Mouse (Mus musculus) T-helper 17 cell (primary cell): ENCODE measurements around the gene Tprgl.

Experiments used
- in situ Hi-C, 2 experiments: fragments of 300-600 bp; cut with MboI, MseI; formaldehyde crosslinking; loops; 1 replicate in 1 of 2; 2 replicates in 1 of 2; pipeline ENCODE4 v1.15.1; 2025; ENCODE audit warnings: high pct_unique_total_duplicates in 2 of 2

Tprgl gene

DNA sequence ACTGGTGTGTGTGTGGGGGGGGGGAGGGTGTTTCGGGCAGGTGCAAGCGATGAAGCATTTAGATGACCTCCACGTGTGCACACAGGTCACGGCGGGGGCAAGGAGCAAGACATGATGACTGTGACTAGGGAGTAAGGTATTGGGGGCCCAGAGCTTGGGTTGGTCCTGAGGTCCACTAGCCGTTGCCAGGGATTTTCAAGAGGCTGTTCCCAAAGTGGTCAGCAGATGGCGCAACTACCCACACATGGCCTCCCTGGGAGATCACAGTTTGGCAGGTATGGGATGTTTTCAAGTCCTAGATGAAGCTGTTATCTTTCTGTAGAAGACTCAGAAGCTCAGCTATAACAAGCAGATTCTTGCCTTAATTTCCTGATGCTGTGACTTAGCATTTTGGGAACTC, 2.8 kb upstream of the Tprgl start:
- in situ Hi-C loops: no loop called here

DNA sequence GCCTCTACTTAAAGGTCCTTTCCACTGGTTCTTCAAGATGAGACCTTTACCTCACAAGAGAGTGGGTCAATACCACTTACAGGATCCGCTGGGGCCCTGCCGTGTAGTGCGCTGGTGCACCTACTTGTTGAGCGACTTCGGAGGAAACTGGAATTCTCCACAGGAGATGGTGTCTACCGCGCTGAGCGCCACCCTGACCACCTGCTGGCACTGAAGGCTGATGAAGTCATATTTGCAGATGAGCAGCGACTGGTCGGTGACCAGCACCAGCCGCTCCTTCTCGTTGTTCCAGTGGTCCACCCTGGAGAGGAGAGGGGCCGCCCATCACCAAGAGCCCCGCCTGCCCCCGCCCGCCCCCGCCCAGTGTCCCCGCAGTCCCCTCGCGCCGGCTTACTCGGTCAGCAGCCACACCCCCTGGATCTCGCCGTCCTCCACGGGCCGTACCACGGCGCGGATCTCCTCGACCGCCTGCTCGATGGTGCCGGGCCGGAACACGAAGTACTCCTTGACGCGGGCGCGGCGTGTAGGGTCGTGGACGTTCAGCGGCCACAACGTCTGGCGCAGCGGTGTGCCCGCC, 417 bp downstream of the Tprgl start:
- in situ Hi-C loops: no loop called here

GRCm38 (mm10) chr4:154159002-154159401, 1.5 kb downstream of the Tprgl start:
- in situ Hi-C loops: no loop called here

DNA sequence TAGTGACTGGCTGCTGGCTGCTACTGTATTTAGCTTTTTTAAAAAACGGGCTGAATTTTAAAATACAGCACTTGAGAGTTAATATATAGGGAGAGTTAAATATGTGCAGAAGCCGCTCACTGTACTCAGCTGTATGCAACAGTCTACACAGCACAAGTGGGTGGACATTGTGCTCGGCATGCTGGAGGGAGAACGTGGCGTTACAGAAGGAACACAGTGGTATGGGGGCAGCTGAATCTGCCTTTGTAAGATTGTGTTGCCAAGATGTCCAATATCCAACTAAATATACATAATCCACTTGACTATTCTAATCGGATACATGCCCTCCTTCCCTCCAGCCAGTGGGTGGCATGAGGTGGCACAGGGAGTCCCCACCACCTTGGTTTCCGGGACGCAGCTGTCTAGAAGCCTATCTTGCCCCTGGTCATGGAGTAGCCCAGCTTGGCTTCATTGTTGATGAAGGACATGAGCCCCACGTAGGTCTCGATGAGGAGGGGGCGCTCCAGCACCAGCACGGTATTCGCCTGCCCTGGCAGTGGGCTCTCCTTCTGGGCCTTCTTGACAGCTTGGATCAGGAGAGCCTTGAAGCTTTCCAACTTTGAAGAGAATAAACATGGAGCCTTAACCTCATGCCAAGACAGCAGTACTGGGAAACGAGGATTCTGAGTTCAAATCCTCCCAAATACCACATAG, 2.4 kb downstream of the Tprgl start:
- in situ Hi-C loops: no loop called here

- in situ Hi-C loops: no loop called here
Observed at GRCm38 (mm10) chr4:154156050-154156449, 4.4 kb downstream of the Tprgl start.

- in situ Hi-C loops: no loop called here
Observed at GRCm38 (mm10) chr4:154154104-154154503, 6.4 kb downstream of the Tprgl start.

DNA sequence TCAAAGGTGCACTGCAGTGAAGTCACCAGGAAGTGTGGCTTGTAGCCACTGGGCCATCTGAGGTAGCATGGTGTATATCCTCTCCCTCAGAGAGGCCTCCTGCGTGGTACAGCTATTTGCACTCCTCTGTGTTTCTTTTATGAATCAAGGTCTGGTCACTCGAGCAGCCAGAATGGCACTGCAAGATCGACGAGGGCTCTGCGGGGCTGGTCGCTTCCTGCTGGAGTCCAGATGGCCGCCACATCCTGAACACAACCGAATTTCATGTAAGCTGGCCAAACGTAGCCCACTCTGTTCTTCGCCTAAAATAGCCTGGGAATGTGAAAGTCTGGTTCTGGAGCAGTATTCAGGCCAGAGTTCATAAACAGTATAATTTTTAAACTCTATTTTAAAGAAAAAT, 14.1 kb downstream of the Tprgl start:
- in situ Hi-C loops: loop anchor here (10.0 to 25.0 kb wide), 4 partner anchors 182 to 1984 kb away; partner anchors contain the start of genes Espn (in 1 of the 2), Gpr153 (in 1 of the 2) and Hes2 (in 1 of the 2)

- in situ Hi-C loops: loop anchor here (10.0 to 25.0 kb wide), 4 partner anchors 180 to 1982 kb away; partner anchors contain the start of genes Espn (in 1 of the 2), Gpr153 (in 1 of the 2) and Hes2 (in 1 of the 2)
Observed at GRCm38 (mm10) chr4:154144712-154145111, 15.8 kb downstream of the Tprgl start.

DNA sequence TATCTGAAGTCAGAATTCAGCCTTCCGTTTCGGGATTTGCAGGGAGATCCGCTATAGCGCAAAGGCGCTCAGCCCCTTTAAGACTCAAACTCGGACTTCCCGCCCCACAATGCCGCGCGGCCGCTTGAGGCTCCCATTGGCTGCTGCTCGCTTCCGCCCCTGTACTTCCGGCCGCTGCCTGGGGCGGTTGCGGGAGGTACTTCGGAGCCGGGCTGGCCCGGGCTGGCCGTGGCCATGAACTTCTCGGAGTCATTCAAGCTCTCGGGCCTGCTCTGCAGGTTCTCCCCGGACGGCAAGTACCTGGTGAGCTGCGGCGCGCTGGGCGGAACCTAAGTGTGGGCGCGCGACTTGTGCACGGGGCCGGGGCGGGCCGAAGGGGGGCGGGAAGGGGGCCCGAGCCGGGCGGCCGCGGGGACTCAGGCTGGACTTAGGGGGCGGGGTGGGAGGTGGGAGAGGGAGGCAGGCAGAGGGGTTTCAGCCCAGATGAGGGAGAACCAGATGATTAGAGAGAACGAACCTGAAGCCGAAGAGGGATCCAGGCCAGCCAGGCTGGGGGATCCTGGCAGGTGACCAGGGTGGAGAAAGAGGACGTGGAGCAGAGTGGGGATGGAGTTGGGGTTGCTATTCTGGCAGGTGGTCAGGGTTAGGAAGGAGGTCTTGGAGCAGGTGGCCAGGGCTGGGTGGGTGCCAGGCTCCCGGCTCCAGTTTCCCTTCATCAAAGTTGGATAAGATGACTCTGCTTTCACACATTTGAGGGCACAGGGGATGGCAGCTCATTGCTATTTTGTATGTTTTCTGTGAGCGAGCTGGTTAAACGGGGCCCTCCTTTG, 18.0 kb downstream of the Tprgl start, which contains the start of gene Wrap73:
Wrap73 (plus strand) TSS at position 162 of the 830 bp plus-strand sequence.
- in situ Hi-C loops: loop anchor here (10.0 to 25.0 kb wide), 4 partner anchors 178 to 1980 kb away; partner anchors contain the start of genes Espn (in 1 of the 2), Gpr153 (in 1 of the 2) and Hes2 (in 1 of the 2)

DNA sequence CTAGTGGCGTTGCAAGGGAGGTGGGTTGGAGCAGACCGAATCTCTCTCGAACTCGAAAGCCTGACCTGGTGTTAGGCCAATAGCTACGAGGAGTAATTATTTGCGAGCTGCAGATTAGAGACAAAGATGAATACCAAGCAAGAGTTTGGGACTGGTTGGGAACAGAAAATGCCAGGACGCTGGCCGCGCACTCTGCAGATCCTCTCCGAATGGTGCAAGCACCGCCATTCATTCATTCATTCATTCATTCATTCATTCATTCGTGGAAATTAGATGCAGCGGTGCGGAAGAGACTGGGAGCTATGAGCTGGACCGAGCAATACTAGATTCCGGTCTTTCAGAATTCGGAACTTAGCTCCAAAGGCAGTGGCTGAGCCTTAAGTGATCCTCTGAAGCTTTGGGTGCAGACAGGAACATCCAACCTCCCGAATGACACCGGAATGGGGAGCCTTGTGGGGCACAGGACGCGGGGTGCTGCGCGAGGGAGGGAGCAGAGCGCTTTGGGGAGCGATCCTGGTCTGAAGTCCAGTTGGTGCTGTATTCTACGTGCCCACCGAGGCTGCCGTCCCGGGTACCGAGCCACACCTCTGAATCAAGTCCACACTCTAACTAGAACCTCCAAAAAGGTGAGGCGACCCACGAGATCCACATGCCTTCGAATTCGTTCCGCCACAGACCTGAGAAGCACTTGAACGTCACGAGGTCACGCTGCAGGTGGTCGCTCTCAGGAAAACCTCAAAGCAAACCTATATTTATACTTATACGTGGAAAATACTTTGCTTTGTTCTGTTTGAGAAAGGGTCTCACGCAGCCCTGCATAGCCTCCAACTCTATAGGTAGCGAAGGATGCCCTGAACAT, 19.2 kb downstream of the Tprgl start:
- in situ Hi-C loops: loop anchor here (10.0 to 25.0 kb wide), 4 partner anchors 176 to 1979 kb away; partner anchors contain the start of genes Espn (in 1 of the 2), Gpr153 (in 1 of the 2) and Hes2 (in 1 of the 2)

DNA sequence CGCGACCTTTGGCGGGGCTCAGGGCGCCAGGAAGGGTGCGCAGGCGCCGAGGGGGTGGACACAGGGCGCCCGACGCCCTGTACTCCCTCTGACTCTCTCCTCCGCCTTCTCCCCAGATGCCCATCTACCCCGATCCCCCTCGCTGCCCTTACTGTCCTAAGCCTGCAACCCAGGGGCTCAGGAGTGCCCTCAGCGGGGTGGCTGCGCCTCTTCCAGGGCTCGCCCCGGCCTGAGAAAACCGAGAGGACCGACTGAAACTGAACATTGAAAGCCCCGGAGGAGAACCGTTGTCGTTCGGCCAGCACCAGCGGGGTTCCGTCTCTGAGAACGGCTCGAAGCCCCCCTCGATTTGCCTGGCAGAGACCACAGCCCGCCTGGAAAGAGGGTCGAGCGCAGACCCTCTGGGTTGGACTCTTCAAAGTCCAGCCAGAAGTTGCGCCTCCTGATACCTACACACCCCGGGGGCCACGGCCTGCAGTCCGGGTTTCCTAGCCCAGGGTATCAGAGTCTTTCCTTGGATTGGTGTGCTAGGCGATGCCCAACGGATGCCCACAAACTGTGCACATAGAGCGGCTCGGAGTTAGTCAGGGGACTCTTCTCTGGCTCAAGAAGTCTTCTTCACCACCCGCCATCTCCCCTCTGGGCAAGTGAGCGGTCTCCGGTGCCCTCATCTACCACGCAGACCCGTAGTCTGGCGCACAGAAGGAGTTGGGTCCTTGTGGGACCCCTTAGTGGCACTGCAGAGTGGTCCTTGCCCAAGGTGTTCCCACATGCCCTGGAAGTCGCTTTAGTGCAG, 20.1 kb downstream of the Tprgl start:
- in situ Hi-C loops: loop anchor here (10.0 to 25.0 kb wide), 4 partner anchors 176 to 1978 kb away; partner anchors contain the start of genes Espn (in 1 of the 2), Gpr153 (in 1 of the 2) and Hes2 (in 1 of the 2)

DNA sequence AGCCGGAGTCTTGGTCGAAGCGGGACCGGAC, 20.5 kb downstream of the Tprgl start, which contains the start of gene Trp73:
Trp73 (minus strand) TSS at position 27 of the 31 bp plus-strand sequence.
- in situ Hi-C loops: loop anchor here (10.0 to 25.0 kb wide), 4 partner anchors 175 to 1978 kb away; partner anchors contain the start of genes Espn (in 1 of the 2), Gpr153 (in 1 of the 2) and Hes2 (in 1 of the 2)

DNA sequence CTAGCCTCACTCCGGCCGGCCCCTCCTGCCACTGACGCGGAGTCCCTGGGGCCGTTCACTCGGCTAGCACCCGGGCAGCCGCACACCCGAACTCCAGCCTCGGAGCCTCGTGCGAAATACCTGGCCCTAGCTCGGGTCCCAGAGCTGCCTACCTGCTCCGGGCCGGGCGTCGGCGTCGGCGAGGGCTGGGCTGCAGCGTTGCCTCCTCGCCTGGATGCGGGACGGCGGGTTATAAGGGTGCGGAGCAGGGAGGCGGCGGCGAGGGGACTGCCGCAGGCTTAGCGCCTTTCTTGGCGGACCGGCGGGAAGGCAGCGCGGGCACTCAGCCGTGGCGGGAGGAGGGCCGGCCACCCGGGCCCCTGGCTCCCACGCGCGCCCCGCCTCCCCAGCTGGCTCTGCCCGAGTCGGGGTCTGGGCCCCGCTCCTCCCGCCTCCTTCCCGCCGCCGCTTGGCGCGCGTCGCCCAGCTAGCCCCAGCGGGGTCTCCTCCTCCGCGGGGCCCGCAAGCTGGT, 20.7 kb downstream of the Tprgl start:
- in situ Hi-C loops: loop anchor here (10.0 to 25.0 kb wide), 4 partner anchors 175 to 1977 kb away; partner anchors contain the start of genes Espn (in 1 of the 2), Gpr153 (in 1 of the 2) and Hes2 (in 1 of the 2)

DNA sequence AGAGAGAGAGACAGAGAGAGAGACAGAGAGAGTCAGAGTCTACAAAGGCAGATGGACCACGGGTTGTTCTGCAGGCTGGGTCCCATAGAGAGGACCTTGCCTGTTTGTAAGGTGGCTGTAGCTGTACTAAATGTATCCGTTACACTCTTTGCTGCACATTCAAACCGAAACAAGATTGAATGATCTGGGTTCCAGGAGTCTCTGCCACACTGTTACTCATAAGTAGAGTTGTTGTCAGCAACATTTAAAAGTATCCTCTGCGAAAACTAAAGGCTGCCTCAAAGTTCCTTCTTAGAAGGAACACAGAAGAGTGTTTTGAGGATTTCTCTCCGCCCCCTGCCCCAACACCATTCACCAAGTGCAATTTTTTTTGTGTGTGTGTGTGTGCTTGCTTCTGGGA, 23.3 kb downstream of the Tprgl start:
- in situ Hi-C loops: loop anchor here in 1 of 2 experiments (25.0 kb wide), 2 partner anchors 1450 to 1975 kb away; partner anchors contain the start of genes Espn and Hes2

- in situ Hi-C loops: loop anchor here in 1 of 2 experiments (25.0 kb wide), 2 partner anchors 1452 to 1973 kb away; partner anchors contain the start of genes Espn and Hes2
Observed at GRCm38 (mm10) chr4:154134803-154135202, 25.7 kb downstream of the Tprgl start.

DNA sequence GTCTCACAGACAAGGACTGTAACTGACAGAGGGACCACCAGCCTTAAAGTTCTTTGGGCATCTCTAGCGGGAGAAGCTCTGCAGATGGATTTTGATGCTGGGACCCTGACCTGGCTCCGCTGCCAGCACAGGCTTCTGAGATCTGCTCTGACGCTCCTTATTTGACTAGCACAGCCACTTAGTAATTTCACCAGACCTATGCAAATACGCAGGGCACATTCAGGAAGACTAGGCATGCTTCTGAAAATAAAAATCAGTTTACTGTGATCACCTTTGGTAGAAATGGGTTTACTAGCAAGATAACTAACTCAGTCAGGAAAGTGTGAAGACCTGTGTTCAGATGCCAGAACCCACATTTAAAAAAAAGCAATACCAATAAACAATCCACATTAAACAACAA, 28.6 kb downstream of the Tprgl start:
- in situ Hi-C loops: loop anchor here in 1 of 2 experiments (25.0 kb wide), 2 partner anchors 1455 to 1970 kb away; partner anchors contain the start of genes Espn and Hes2

GRCm38 (mm10) chr4:154129950-154130349, 30.5 kb downstream of the Tprgl start:
- in situ Hi-C loops: loop anchor here in 1 of 2 experiments (25.0 kb wide), 2 partner anchors 1457 to 1968 kb away; partner anchors contain the start of genes Espn and Hes2

DNA sequence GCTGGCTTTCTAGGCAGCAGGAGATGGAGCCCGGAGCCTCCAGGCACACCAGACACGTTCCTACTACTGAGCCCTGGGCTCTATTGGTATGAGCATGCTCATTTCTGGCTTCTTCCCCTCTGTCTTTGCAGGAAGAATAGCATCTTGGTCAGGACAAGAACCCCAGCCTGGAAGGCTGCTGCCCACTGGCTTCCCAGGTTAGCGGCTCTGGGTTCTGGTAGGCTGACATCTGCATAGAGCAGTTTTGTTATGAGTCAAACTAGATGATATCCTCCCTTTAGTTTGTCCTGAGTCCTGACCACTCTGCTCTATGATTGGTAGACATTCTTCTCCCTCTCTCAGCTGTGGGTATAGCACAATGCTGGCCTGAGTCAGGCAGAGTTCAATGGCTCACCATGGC, 33.2 kb downstream of the Tprgl start:
- in situ Hi-C loops: loop anchor here in 1 of 2 experiments (25.0 kb wide), 2 partner anchors 1460 to 1965 kb away; partner anchors contain the start of genes Espn and Hes2

DNA sequence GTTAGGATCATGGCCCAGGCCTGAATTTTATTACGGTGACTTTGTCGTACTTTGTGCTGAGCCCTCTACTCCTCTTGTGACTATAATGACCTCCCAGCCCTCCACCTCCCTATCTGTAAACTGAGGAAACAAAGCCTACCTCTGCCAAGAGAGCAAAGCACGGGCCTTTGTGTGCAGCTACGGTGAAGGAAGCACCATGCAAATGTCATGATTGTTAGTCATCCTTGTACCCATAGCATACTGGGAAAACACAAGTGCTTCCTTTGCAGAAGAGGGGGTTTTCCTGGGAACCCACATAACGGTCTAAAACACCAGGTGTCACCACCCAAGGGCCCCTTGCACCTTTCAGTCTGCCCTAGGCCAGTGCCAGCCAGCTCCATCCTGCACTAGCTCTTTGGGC, 35.3 kb downstream of the Tprgl start:
- in situ Hi-C loops: loop anchor here in 1 of 2 experiments (25.0 kb wide), 2 partner anchors 1462 to 1963 kb away; partner anchors contain the start of genes Espn and Hes2
